Mouse (Mus musculus) limb, embryonic 12.5 days (tissue): ENCODE measurements around the gene Ephx4. TPM values are rescaled to one million over a fixed set of nuclear protein-coding genes. Genes with fewer than 3 reads are reported as not detected.

Experiments used
- ATAC-seq: fragments of 200-750 bp; cut with Nextera tagmentation; 2 replicates; pipeline ENCODE4 v1.8.0; 2017; ENCODE audit warnings: low read depth, moderate TSS enrichment; ENCODE audit not compliant: insufficient number of reproducible peaks, insufficient read depth, low FRiP score, low TSS enrichment
- H3K27ac ChIP-seq: fragments of 300-500 bp; sonication (generic); 2 replicates; pipeline ENCODE4 v1.5.1; 2016; ENCODE audit warnings: mild to moderate bottlenecking, moderate library complexity
- H3K27me3 ChIP-seq: fragments of 300-500 bp; sonication (generic); 2 replicates; pipeline ENCODE4 v1.6.1; 2016; ENCODE audit warnings: mild to moderate bottlenecking, moderate library complexity
- H3K36me3 ChIP-seq: fragments of 300-500 bp; sonication (generic); 2 replicates; pipeline ENCODE4 v1.6.1; 2016; ENCODE audit warnings: mild to moderate bottlenecking, moderate library complexity
- H3K4me1 ChIP-seq: fragments of 300-500 bp; sonication (generic); replicated peaks from 2 replicates; pipeline ENCODE4 v1.6.1; 2016
- H3K4me2 ChIP-seq: fragments of 300-500 bp; sonication (generic); 2 replicates; pipeline ENCODE4 v1.6.1; 2016; ENCODE audit warnings: mild to moderate bottlenecking, moderate library complexity
- H3K4me3 ChIP-seq: fragments of 300-500 bp; sonication (generic); replicated peaks from 2 replicates; pipeline ENCODE4 v1.5.1; 2016; ENCODE audit warnings: mild to moderate bottlenecking
- H3K9ac ChIP-seq: fragments of 300-500 bp; sonication (generic); replicated peaks from 2 replicates; pipeline ENCODE4 v1.6.1; 2016; ENCODE audit warnings: mild to moderate bottlenecking, moderate library complexity
- H3K9me3 ChIP-seq: fragments of 300-500 bp; sonication (generic); 2 replicates; pipeline ENCODE4 v1.6.1; 2016; ENCODE audit warnings: mild to moderate bottlenecking, moderate library complexity
- WGBS: fragments of 180-500 bp; shearing (Covaris S2); methylation state at CpG from one replicate; pipeline ENCODE4 v1.1.7; 2016; 5-methylcytosine and 5-hydroxymethylcytosine counted together
- polyA plus RNA-seq: library from polyadenylated mRNA; unstranded; fragments of >200 nt; fragmentation: Nextera tagmentation; extraction: Ambion mirVana; gene quantifications from 2 replicates; pipeline ENCODE4 v1.2.1, GENCODE M21; 2016

Ephx4 gene
- polyA plus RNA-seq, 1 experiment from 2014 or later: 1.1 TPM

- no peaks in the 10 kb centered on the region for H3K9me3 ChIP-seq
- no peak overlapping the region for H3K4me2 ChIP-seq
- no peaks in the 10 kb centered on the region for H3K4me1 ChIP-seq
- peaks cover 5% of the 10 kb centered on the region; the same call in 1 of the 2 replicates for H3K36me3 ChIP-seq
- H3K9ac ChIP-seq: no peak overlapping the region
- no peak overlapping the region for H3K27ac ChIP-seq
- WGBS: 89% methylated on average over 2 of the region's 2 CpGs
- H3K4me3 ChIP-seq: no peak overlapping the region
- ATAC-seq: no peak
- H3K27me3 ChIP-seq: no peaks in the 10 kb centered on the region
Observed at GRCm38 (mm10) chr5:107389373-107389772, 13.2 kb upstream of the Ephx4 start.

GRCm38 (mm10) chr5:107394437-107394836 lies 8.1 kb upstream of the Ephx4 start:
- no peaks in the 10 kb centered on the region; the same call in 1 of the 2 replicates for H3K9me3 ChIP-seq
- H3K4me2 ChIP-seq: no peak overlapping the region
- no peaks in the 10 kb centered on the region for H3K36me3 ChIP-seq
- 44% methylated on average over 2 of the region's 2 CpGs for WGBS
- H3K27ac ChIP-seq: no peak overlapping the region
- no peaks in the 10 kb centered on the region; the same call in 1 of the 2 replicates for H3K27me3 ChIP-seq
- H3K9ac ChIP-seq: no peak overlapping the region
- H3K4me1 ChIP-seq: no peaks in the 10 kb centered on the region
- H3K4me3 ChIP-seq: no peak overlapping the region
- no peak for ATAC-seq

GRCm38 (mm10) chr5:107403011-107403946 lies 743 bp downstream of the Ephx4 start:
- Histone ChIP-seq H3K9me3 (no peaks in the 10 kb centered on the region; the same call in 1 of the 2 replicates), H3K9ac (peak overlapping the region; percentile 71), H3K4me2 (peak overlapping the region; percentile 93), H3K4me1 (peaks cover 3% of the 10 kb centered on the region; the same call in 1 of the 2 replicates), H3K27ac (no peak overlapping the region), H3K4me3 (peak overlapping the region; percentile 65), H3K36me3 (no peaks in the 10 kb centered on the region), H3K27me3 (peaks cover 39% of the 10 kb centered on the region)
- ATAC-seq: peak; percentile 66
- WGBS: under 1% methylated on average over 70 of the region's 80 CpGs

- H3K4me3 ChIP-seq: peak overlapping the region; percentile 65
- H3K27ac ChIP-seq: no peak overlapping the region
- H3K36me3 ChIP-seq: no peaks in the 10 kb centered on the region
- H3K9me3 ChIP-seq: no peaks in the 10 kb centered on the region
- peaks cover 3% of the 10 kb centered on the region; the same call in 1 of the 2 replicates for H3K4me1 ChIP-seq
- peak overlapping the region; percentile 93 for H3K4me2 ChIP-seq
- WGBS: 33% methylated on average over 12 of the region's 12 CpGs
- H3K9ac ChIP-seq: peak overlapping the region; percentile 71
- ATAC-seq: no peak
- H3K27me3 ChIP-seq: peaks cover 39% of the 10 kb centered on the region
Observed at GRCm38 (mm10) chr5:107403947-107404684, 1.6 kb downstream of the Ephx4 start.

GRCm38 (mm10) chr5:107405361-107405760 lies 2.8 kb downstream of the Ephx4 start:
- Histone ChIP-seq H3K9ac (no peak overlapping the region), H3K36me3 (no peaks in the 10 kb centered on the region), H3K4me3 (no peak overlapping the region), H3K9me3 (no peaks in the 10 kb centered on the region), H3K4me1 (peaks cover 3% of the 10 kb centered on the region; the same call in 1 of the 2 replicates), H3K27me3 (peaks cover 39% of the 10 kb centered on the region), H3K4me2 (no peak overlapping the region), H3K27ac (no peak overlapping the region)
- 78% methylated on average over 4 of the region's 4 CpGs for WGBS
- ATAC-seq: no peak

GRCm38 (mm10) chr5:107410305-107410704 lies 7.8 kb downstream of the Ephx4 start:
- Histone ChIP-seq H3K9ac (no peak overlapping the region), H3K9me3 (no peaks in the 10 kb centered on the region), H3K27me3 (peaks cover 6% of the 10 kb centered on the region), H3K4me3 (no peak overlapping the region), H3K4me2 (no peak overlapping the region), H3K4me1 (peaks cover 10% of the 10 kb centered on the region), H3K27ac (no peak overlapping the region), H3K36me3 (no peaks in the 10 kb centered on the region)
- 89% methylated on average over 1 of the region's 1 CpGs for WGBS
- ATAC-seq: no peak

- no peak for ATAC-seq
- Histone ChIP-seq H3K4me3 (no peak overlapping the region), H3K27ac (peak overlapping the region; percentile 5; the same call in 1 of the 2 replicates), H3K9me3 (no peaks in the 10 kb centered on the region), H3K9ac (no peak overlapping the region), H3K4me2 (no peak overlapping the region), H3K27me3 (peaks cover 5% of the 10 kb centered on the region), H3K36me3 (no peaks in the 10 kb centered on the region), H3K4me1 (peaks cover 10% of the 10 kb centered on the region)
- WGBS: 12% methylated on average over 4 of the region's 4 CpGs
Observed at GRCm38 (mm10) chr5:107411326-107411725, 8.8 kb downstream of the Ephx4 start.

GRCm38 (mm10) chr5:107412285-107412684 lies 9.7 kb downstream of the Ephx4 start:
- H3K4me2 ChIP-seq: no peak overlapping the region
- H3K4me1 ChIP-seq: peaks cover 10% of the 10 kb centered on the region
- no peaks in the 10 kb centered on the region for H3K9me3 ChIP-seq
- no peak overlapping the region for H3K9ac ChIP-seq
- peaks cover 2% of the 10 kb centered on the region for H3K27me3 ChIP-seq
- H3K4me3 ChIP-seq: no peak overlapping the region
- ATAC-seq: no peak
- no peak overlapping the region for H3K27ac ChIP-seq
- 80% methylated on average over 2 of the region's 2 CpGs for WGBS
- no peaks in the 10 kb centered on the region for H3K36me3 ChIP-seq

- no peak overlapping the region for H3K9ac ChIP-seq
- H3K36me3 ChIP-seq: no peaks in the 10 kb centered on the region
- H3K4me3 ChIP-seq: no peak overlapping the region
- H3K9me3 ChIP-seq: no peaks in the 10 kb centered on the region
- 90% methylated on average over 2 of the region's 2 CpGs for WGBS
- H3K4me2 ChIP-seq: no peak overlapping the region
- no peak overlapping the region for H3K27ac ChIP-seq
- ATAC-seq: no peak
- H3K27me3 ChIP-seq: no peaks in the 10 kb centered on the region
- H3K4me1 ChIP-seq: peaks cover 10% of the 10 kb centered on the region
Observed at GRCm38 (mm10) chr5:107415098-107415497, 12.6 kb downstream of the Ephx4 start.

GRCm38 (mm10) chr5:107421676-107422075 lies 19.1 kb downstream of the Ephx4 start:
- no peak overlapping the region for H3K4me3 ChIP-seq
- no peaks in the 10 kb centered on the region for H3K36me3 ChIP-seq
- no peaks in the 10 kb centered on the region for H3K9me3 ChIP-seq
- 62% methylated on average over 1 of the region's 1 CpGs for WGBS
- H3K4me1 ChIP-seq: no peaks in the 10 kb centered on the region
- H3K27ac ChIP-seq: no peak overlapping the region
- H3K27me3 ChIP-seq: peaks cover 4% of the 10 kb centered on the region; the same call in 1 of the 2 replicates
- ATAC-seq: no peak
- H3K4me2 ChIP-seq: no peak overlapping the region
- H3K9ac ChIP-seq: no peak overlapping the region

- no peaks in the 10 kb centered on the region for H3K36me3 ChIP-seq
- H3K27me3 ChIP-seq: peaks cover 2% of the 10 kb centered on the region; the same call in 1 of the 2 replicates
- no peak within 1 kb of the TSS for H3K27ac ChIP-seq
- no peak for ATAC-seq
- no peak within 1 kb of the TSS for H3K4me2 ChIP-seq
- no peaks in the 10 kb centered on the region for H3K9me3 ChIP-seq
- no peaks in the 10 kb centered on the region for H3K4me1 ChIP-seq
- H3K4me3 ChIP-seq: no peak within 1 kb of the TSS
- no peak within 1 kb of the TSS for H3K9ac ChIP-seq
- 70% methylated on average over 3 of the region's 3 CpGs for WGBS
Observed at GRCm38 (mm10) chr5:107431249-107431648, 28.7 kb downstream of the Ephx4 start, which contains the start of gene Lpcat2b. TSS of gene Lpcat2b (plus strand) at chr5:107431549.
